Mouse (Mus musculus) 3T3-L1 (cell line): Measurements from ENCODE around the gene Ccdc38.

ENCODE experiments used
- DNase-seq: peaks from one replicate; pipeline ENCODE4 v3.0.0-alpha.2; 2015; ENCODE audit warnings: low read depth, low spot score

Gene Ccdc38

GRCm38 (mm10) chr10:93608051-93608450 lies 67.6 kb downstream of the Ccdc38 start:
- peak; percentile 3 for DNase-seq

- no peak for DNase-seq
These were observed 68.8 kb downstream of the Ccdc38 start for GRCm38 (mm10) chr10:93609236-93609635.

GRCm38 (mm10) chr10:93610896-93611295 lies 70.5 kb downstream of the Ccdc38 start:
- no peak for DNase-seq

- no peak for DNase-seq
These were observed 71.1 kb downstream of the Ccdc38 start for GRCm38 (mm10) chr10:93611419-93612007.

GRCm38 (mm10) chr10:93614850-93615249 lies 74.4 kb downstream of the Ccdc38 start:
- DNase-seq: no peak

- DNase-seq: peak; percentile 78
These were observed 80.2 kb downstream of the Ccdc38 start for GRCm38 (mm10) chr10:93620438-93621179.

GRCm38 (mm10) chr10:93623725-93624124 lies 83.3 kb downstream of the Ccdc38 start:
- DNase-seq: no peak

- no peak for DNase-seq
These were observed 83.7 kb downstream of the Ccdc38 start for GRCm38 (mm10) chr10:93624151-93624550.

GRCm38 (mm10) chr10:93630310-93630709 lies 89.9 kb downstream of the Ccdc38 start:
- DNase-seq: no peak

- no peak for DNase-seq
These were observed 91.7 kb downstream of the Ccdc38 start for GRCm38 (mm10) chr10:93632086-93632485.

- no peak for DNase-seq
These were observed 93.1 kb downstream of the Ccdc38 start for GRCm38 (mm10) chr10:93633563-93633962.
